Mouse (Mus musculus): ENCODE results near the gene RPS10-NUDT3.
A peak's percentile ranks its signal among the peaks of the same experiment; 100 is the strongest.

RPS10-NUDT3 gene

GRCm38 (mm10) chr17:27610679-27611518 lies 24.1 kb downstream of the RPS10-NUDT3 start:
- no peak for DNase-seq (ENCODE audit: low read depth)

GRCm38 (mm10) chr17:27609576-27609975 lies 25.4 kb downstream of the RPS10-NUDT3 start:
- no peak for DNase-seq (ENCODE audit: low read depth)

GRCm38 (mm10) chr17:27603522-27604234 lies 31.3 kb downstream of the RPS10-NUDT3 start:
- no peak for DNase-seq (ENCODE audit: low read depth)

DNA sequence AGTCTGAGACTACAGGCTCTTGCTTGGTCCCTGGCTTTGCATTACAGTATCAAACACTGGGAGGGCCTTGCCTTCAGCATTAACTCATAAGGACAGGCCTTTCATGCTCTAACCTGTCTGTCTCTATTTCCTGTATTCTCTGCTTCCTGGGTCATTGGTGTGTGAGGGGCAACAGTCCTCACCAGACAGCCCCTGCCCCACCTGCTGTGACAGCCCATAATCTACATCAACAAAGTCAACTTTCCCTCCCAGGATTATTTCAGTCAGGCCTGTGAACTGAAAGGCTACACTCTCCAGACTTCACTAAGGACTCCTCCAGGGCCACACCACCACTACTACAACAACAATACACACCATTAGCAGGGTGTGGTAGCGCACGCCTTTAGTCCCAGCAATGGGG lies 32.0 kb downstream of the RPS10-NUDT3 start:
- DNase-seq (ENCODE audit: low read depth), result no peak

- DNase-seq (ENCODE audit: low read depth), result no peak
Measured at GRCm38 (mm10) chr17:27600869-27601268, 34.2 kb downstream of the RPS10-NUDT3 start.

DNA sequence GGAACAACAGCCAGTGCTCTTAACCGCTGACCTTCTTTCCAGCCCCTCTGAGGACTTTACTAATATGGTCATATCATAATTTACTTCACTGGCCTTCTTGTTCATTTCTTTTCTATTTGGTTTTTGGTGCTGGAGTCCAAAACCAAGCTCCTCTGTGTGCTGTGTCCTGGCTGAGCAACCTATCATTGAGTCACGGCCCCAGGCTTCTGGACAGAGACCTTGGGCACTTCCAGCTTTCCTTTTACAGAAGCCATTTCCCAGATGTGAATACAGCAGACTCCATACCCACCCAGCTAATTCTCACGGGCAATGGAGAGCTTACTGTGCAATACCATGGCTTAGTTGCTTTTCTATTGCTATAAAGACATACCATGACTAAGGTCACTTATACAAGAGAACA lies 34.7 kb downstream of the RPS10-NUDT3 start:
- DNase-seq (ENCODE audit: low read depth), result no peak

GRCm38 (mm10) chr17:27596376-27597190 lies 38.4 kb downstream of the RPS10-NUDT3 start:
- DNase-seq (ENCODE audit: low read depth), result no peak

GRCm38 (mm10) chr17:27595659-27596375 lies 39.2 kb downstream of the RPS10-NUDT3 start:
- DNase-seq (ENCODE audit: low read depth), result no peak

- no peak for DNase-seq (ENCODE audit: low read depth)
Measured at GRCm38 (mm10) chr17:27592565-27592910, 42.5 kb downstream of the RPS10-NUDT3 start.

DNA sequence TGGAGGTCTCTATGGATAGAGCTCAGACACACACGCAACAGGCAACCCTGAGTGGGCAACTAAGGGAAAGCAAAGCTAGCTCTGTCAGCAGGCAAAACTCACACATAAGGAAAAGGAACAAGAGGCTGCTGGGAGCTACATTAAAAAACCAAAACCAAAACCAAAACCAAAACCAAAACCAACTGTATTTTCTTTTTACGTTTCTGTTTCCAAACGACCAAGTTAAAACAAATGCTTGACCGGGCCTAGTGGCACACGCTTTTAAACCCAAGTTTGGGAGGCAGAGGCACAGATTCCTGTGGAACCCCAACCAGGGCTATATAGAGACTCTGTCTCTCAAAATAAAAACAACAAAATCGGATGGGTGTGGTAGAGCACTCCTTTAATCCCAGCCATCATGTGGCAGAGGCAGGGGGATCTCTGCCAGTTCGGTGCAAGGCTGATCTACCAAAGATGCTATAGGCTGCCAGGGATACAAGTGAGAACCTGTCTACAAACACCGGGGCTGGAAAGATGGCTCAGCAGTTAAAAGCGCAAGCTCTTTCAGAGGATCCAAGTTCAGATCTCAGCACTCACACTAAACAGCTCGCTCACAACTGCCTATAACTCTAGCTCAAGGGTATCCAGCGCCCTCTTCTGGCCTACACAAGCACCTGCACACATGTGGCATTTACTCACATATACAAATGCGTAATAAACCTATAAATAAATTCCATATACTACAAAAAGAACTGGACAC lies 43.0 kb downstream of the RPS10-NUDT3 start:
- peak; percentile 63 for DNase-seq (ENCODE audit: low read depth)

DNA sequence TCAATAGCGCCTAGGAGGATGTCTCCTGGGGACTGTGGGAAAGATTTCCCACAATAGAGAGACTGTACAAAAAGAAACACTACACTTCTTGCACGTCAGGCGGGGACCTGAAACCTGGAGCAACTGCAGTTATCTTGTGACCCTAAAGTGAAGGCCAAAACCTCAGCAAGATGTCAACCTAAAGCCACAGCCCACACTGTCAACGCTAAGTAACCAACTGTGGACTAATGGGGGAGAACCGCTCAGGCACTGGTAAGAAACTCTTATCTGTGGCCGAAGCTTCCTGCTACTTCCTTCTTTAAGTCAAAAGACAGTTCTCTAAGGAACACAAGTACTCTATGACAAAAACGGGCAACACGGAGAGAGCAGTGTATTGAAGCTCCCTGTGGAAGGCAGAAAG lies 46.8 kb downstream of the RPS10-NUDT3 start:
- peak; percentile 95 for DNase-seq (ENCODE audit: low read depth)

- DNase-seq (ENCODE audit: low read depth), result no peak
Measured at GRCm38 (mm10) chr17:27587252-27587651, 47.8 kb downstream of the RPS10-NUDT3 start.

DNA sequence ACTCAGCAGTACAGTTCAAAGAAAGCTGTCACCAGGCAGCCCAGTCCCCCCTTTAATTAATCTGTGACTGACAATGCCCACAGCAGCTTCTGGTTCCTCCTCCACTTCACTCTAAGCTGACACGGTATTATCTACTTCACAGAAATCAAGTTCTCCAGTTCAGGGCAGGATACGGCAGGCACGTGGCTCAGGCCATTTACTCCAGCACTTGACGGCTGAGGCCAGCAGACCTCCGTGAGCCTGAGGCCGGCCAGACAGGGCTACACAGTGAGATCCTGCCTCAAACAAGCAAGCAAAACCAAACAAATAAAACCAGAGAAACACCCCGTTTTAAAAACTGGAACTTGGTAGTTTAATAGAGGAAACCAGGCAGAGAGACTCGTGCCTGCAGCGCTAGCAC lies 48.4 kb downstream of the RPS10-NUDT3 start:
- DNase-seq (ENCODE audit: low read depth), result no peak

DNA sequence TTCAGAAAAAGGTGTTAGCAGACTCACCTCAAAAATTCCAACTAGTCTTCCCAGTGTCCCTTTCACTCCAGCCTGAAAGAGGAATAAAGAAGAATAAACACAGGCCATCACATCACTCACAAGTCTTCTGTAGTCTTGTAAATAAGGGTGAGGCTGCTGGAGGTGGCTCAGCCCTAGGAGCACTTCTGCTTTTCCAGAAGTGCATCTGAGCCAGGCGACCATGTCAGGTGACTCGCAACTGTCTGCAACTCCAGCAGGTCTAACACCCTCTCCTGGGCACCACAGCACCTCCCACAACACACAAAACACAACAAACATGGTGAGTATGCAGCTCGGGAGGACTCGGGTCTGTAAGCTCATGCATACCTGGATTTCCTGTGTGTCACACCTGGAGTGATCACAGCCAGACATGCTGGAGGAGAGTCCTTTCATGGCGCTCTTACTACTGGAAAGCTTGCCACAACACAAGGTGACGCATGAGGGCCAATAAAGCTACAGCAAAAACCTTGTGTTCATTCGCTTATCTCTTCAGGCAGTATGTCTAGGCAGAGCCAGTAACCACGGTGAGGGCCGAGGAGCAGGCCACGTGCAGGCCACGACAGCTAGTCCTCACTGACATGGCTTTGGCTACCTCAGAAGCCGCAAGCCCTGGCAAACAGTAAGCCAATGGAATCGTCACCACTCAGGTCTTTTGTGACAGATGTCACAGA lies 51.7 kb downstream of the RPS10-NUDT3 start:
- peak; percentile 42 for DNase-seq (ENCODE audit: low read depth)

DNA sequence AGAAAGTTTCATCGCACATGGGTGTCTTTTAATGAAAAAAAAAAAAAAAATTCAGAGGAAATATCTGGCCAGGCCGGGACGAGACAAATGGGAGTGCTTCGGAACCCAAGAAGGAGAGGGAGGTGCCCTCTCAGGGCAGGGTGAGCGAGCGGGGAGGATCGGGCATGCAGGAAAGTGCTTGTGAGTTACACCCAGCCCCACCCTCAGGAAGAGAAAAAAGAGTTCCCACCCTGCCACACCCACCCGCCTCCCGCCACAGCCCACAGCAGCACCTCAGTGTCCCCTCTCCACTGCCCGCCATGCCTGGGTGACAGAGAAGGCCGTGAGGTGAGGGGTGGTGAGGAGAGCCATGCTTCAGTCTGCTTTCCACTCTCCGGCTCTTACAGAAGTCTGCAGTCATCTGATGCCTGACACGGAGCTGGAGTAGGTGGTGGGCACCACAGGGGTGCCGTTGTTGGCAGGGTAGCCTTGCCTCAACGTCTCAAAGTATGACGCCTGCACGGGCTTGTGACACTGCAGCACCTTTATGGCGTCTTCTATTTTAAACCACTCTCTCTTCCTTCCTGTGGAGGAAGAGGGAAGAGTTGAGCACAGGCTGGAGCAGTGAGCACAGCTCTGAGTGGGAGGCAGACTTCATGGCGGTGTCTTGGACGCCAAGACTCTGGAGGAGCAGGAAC lies 54.5 kb downstream of the RPS10-NUDT3 start:
- no peak for DNase-seq (ENCODE audit: low read depth)

GRCm38 (mm10) chr17:27579816-27580215 lies 55.2 kb downstream of the RPS10-NUDT3 start:
- DNase-seq (ENCODE audit: low read depth), result no peak

DNA sequence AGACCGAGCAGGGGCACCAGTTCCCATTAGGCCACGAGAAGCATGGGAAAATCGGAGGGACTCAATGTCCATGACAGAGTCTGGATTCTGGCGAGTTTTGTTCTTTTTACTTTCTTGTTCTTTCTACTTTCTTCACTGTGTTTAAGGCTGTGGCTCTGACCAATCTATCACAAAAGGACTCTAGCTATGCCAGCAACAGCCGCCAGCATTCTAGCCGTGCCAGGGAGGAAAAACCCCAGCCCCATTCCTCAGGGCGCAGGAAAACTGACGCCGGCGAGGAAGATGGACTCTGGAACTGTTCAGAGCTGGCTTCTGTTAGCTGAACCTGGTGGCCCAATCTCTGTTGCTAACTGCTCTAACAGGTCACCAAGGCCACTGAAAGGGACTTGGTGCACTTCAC lies 56.5 kb downstream of the RPS10-NUDT3 start:
- DNase-seq (ENCODE audit: low read depth), result no peak

DNA sequence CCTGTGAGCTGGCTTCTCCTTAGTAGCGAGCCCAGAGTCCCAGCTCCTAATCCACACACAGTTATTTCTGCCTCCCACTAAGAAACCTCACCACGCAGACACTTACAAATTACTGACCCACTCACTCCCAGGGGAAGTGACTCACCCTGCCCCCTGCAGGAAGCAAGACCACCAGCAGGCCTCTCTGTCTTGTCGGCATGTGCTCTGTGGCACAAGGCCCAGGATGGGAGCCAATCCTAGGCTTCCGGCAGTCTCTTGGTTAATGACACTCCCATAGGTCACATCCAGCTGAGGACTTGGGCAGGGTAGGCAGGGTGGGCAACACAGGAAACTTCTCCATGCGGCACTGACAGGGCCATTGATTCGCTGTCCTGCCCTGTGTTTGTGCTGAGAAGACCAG lies 57.6 kb downstream of the RPS10-NUDT3 start:
- DNase-seq (ENCODE audit: low read depth), result no peak

DNA sequence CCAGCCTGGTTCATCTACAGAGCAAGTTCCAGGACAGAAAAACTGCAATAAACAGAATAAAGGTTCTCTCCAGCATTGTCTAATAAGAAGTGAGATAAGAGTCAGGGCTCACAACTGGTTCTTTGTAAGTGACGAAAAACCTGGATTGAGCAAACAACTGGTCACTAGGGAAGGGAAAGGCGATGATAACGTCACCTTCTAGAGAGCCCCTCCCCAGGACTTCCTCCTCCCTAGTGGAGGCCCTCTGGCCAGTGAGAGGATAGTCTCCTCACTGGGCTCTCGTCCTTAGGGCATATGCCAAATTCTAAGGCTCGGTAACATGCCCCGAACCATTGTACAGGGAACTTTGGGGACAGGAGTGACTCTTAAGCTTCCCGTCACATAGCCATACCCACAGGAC lies 59.0 kb downstream of the RPS10-NUDT3 start:
- DNase-seq (ENCODE audit: low read depth), result no peak
